ENCODE assay signal across 8 mouse cellular contexts in the genomic region with DNA sequence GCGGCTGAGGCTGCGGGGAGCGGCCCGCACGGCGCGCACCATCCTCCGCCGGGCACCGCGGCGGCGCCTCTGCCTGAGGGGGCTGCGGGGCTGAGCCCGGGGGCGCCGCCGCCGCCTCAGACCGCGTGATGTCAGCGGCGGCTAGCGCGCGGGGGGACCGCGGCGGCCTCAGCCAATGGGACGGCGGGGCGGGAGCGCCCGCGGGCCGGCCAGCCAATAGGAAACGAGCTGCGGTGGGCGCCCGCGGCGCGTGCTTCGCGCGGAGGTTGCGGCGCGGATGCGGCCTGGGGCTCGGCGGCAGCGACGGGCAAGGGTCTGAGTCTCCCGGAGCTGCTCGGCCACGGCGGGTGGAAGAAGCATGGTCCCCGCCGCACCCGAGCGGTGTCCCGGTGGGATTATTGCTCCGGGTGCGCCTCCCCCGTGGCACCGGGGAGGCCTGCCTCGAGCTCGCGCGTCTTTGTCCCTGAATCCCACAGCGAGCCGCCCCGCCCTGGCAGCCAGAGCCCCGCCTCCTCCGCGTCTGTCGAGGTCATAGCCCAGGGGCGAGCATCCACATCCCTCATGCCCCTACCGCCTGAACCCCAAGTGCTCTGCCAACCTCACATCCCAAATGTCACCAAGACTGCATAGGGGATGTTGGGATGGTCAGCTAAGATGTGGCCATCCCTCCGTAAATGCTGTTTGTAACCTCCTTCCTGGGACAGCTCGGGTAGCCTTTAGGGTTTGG. TPM values are rescaled to one million over a fixed set of nuclear protein-coding genes. Genes with fewer than 3 reads are reported as not detected.
DNase-seq lines count a peak whose midpoint lies in the region; ATAC-seq and TF ChIP-seq lines count a peak whose summit lies in the region.

A gene (minus strand): TSS at position 129 of the 727 bp plus-strand sequence.

- H3K79me2 ChIP-seq in myocyte (ENCODE audit: control insufficient read depth, insufficient read depth), result peaks cover 8% of the 10 kb centered on the region

- H3K4me2 ChIP-seq in kidney, embryonic 15.5 days, result peak within 1 kb of the TSS; percentile 98
- H3K4me2 ChIP-seq in liver, embryonic 11.5 days, result peak within 1 kb of the TSS; percentile 99
- H3K4me2 ChIP-seq in myocyte (ENCODE audit: low read depth), result peak within 1 kb of the TSS; percentile 97

- H3ac ChIP-seq in myocyte (ENCODE audit: control insufficient read depth, insufficient read length), result peak within 1 kb of the TSS; percentile 69

- 2% methylated on average over 67 of the region's 82 CpGs for WGBS in bone marrow, adult 2 months
- 4% methylated on average over 79 of the region's 82 CpGs for WGBS in heart, embryonic 10.5 days
- 2% methylated on average over 80 of the region's 82 CpGs for WGBS in kidney, embryonic 15.5 days
- 2% methylated on average over 80 of the region's 82 CpGs for WGBS in liver, embryonic 11.5 days

- no peak for TF ChIP-seq CTCF in bone marrow, adult 2 months (IDR thresholded peaks at IDR 0.05; ENCODE audit: control insufficient read depth, insufficient read depth, low read length)

- peak; percentile 23; the same call in 1 of the 2 replicates for TF ChIP-seq POLR2A in bone marrow, adult 2 months (IDR thresholded peaks at IDR 0.05; ENCODE audit: borderline replicate concordance, control insufficient read depth, low read depth, low read length)
- peak; percentile 73 for TF ChIP-seq POLR2A in myocyte (IDR thresholded peaks at IDR 0.05; ENCODE audit: insufficient read length, low read depth)

- H3K4me1 ChIP-seq in bone marrow, adult 2 months (ENCODE audit: control insufficient read depth, insufficient read depth, low read length), result peaks cover 1% of the 10 kb centered on the region; the same call in 1 of the 2 replicates
- peaks cover 28% of the 10 kb centered on the region for H3K4me1 ChIP-seq in heart, embryonic 10.5 days
- peaks cover 34% of the 10 kb centered on the region for H3K4me1 ChIP-seq in kidney, embryonic 15.5 days
- peaks cover 13% of the 10 kb centered on the region for H3K4me1 ChIP-seq in liver, embryonic 11.5 days (replicated peaks; ENCODE audit: control insufficient read depth, insufficient read depth, low read length)

- peak; percentile 79 for ATAC-seq in erythroblast, adult 5-6 weeks (replicated peaks; ENCODE audit: low FRiP score, poor library complexity, severe bottlenecking)
- peak; percentile 93 for ATAC-seq in kidney, embryonic 15.5 days (replicated peaks; ENCODE audit: low FRiP score)
- peak; percentile 88 for ATAC-seq in liver, embryonic 11.5 days (replicated peaks; ENCODE audit: low FRiP score)

- peak within 1 kb of the TSS; percentile 59; the same call in 1 of the 2 replicates for H3K27ac ChIP-seq in bone marrow, adult 2 months (ENCODE audit: control insufficient read depth, insufficient read depth, low read depth, low read length, poor library complexity)
- H3K27ac ChIP-seq in heart, embryonic 10.5 days, result peak within 1 kb of the TSS; percentile 92
- peak within 1 kb of the TSS; percentile 70 for H3K27ac ChIP-seq in kidney, embryonic 15.5 days
- H3K27ac ChIP-seq in liver, embryonic 11.5 days (ENCODE audit: low read depth, low read length), result peak within 1 kb of the TSS; percentile 48

- DNase-seq in 416B (ENCODE audit: low read depth), result peak; percentile 66
- peak; percentile 87 for DNase-seq in heart, embryonic 10.5 days (ENCODE audit: low spot score)
- peak; percentile 73 for DNase-seq in liver, embryonic 11.5 days (ENCODE audit: low spot score)
- peak; percentile 76 to 80 for DNase-seq in spleen, postnatal 36 days (ENCODE audit: low spot score in 2 of 2)

- no peaks in the 10 kb centered on the region for H3K9me3 ChIP-seq in heart, embryonic 10.5 days
- H3K9me3 ChIP-seq in kidney, embryonic 15.5 days (replicated peaks), result no peaks in the 10 kb centered on the region
- H3K9me3 ChIP-seq in liver, embryonic 11.5 days (ENCODE audit: control insufficient read depth, low read length), result no peaks in the 10 kb centered on the region

- H3K36me3 ChIP-seq in heart, embryonic 10.5 days, result no peaks in the 10 kb centered on the region
- H3K36me3 ChIP-seq in kidney, embryonic 15.5 days, result no peaks in the 10 kb centered on the region
- no peaks in the 10 kb centered on the region for H3K36me3 ChIP-seq in liver, embryonic 11.5 days (ENCODE audit: control insufficient read depth, insufficient read depth, low read length)
- no peaks in the 10 kb centered on the region for H3K36me3 ChIP-seq in myocyte (ENCODE audit: control insufficient read depth, insufficient read depth)

- H3K4me3 ChIP-seq in bone marrow, adult 2 months (replicated peaks; ENCODE audit: control insufficient read depth, low read depth, low read length), result peak within 1 kb of the TSS; percentile 77
- peak within 1 kb of the TSS; percentile 86 for H3K4me3 ChIP-seq in heart, embryonic 10.5 days
- H3K4me3 ChIP-seq in kidney, embryonic 15.5 days (replicated peaks), result peak within 1 kb of the TSS; percentile 76
- H3K4me3 ChIP-seq in liver, embryonic 11.5 days (ENCODE audit: low read depth, low read length), result peak within 1 kb of the TSS; percentile 76
- peak within 1 kb of the TSS; percentile 26 for H3K4me3 ChIP-seq in myocyte

- H3K27me3 ChIP-seq in heart, embryonic 10.5 days (ENCODE audit: insufficient read depth, poor library complexity, severe bottlenecking), result peaks cover 14% of the 10 kb centered on the region
- H3K27me3 ChIP-seq in kidney, embryonic 15.5 days, result no peaks in the 10 kb centered on the region
- peaks cover 15% of the 10 kb centered on the region for H3K27me3 ChIP-seq in liver, embryonic 11.5 days (replicated peaks; ENCODE audit: control insufficient read depth, insufficient read depth, low read length)
- no peaks in the 10 kb centered on the region for H3K27me3 ChIP-seq in myocyte (ENCODE audit: control insufficient read depth, insufficient read depth, insufficient read length)

- H3K9ac ChIP-seq in kidney, embryonic 15.5 days, result peak within 1 kb of the TSS; percentile 78
- peak within 1 kb of the TSS; percentile 78 for H3K9ac ChIP-seq in liver, embryonic 11.5 days (ENCODE audit: low read depth, low read length)

TF ChIP-seq in myocyte, 11 proteins besides CTCF, POLR2A, EP300 and RAD21:
- no peak for TF ChIP-seq MYOD1 (IDR thresholded peaks at IDR 0.05; ENCODE audit: control insufficient read depth in 1 of 3, insufficient read length in 2 of 3, low read depth in 2 of 3)
- TF ChIP-seq SRF (IDR thresholded peaks at IDR 0.05; ENCODE audit: control insufficient read depth, insufficient read length, low read depth), result no peak
- peak; percentile 56 for TF ChIP-seq E2F4 (IDR thresholded peaks at IDR 0.05; ENCODE audit: insufficient read depth)
- TF ChIP-seq POLR2AphosphoS2 (IDR thresholded peaks at IDR 0.05; ENCODE audit: insufficient read length, low read depth), result peak; percentile 17
- no peak for TF ChIP-seq TCF12 (IDR thresholded peaks at IDR 0.05; ENCODE audit: insufficient read depth, poor library complexity, severe bottlenecking)

RNA-seq across cellular contexts. Expression of the gene that starts here (rescaled TPM):
- polyA plus RNA-seq in bone marrow, adult 2 months (2011; ENCODE audit: insufficient read depth, insufficient read length, low replicate concordance, missing spikeins), result 14.2 and 14.5 TPM in 2 replicates
- 0.63 and 1.7 TPM in 2 replicates for total RNA-seq in erythroblast, adult 5-6 weeks (2015; ENCODE audit: low replicate concordance)
- 2.0 and 2.1 TPM in 2 replicates for total RNA-seq in erythroblast, adult 5-6 weeks (2017; ENCODE audit: low replicate concordance)
- 7.3 and 8.5 TPM in 2 replicates for polyA plus RNA-seq in heart, embryonic 10.5 days (2016; fragmentation: Nextera tagmentation; extraction: Ambion mirVana)
- polyA plus RNA-seq in kidney, embryonic 15.5 days (2015; fragmentation: Nextera tagmentation; extraction: Ambion mirVana), result 12.4 and 12.5 TPM in 2 replicates
- polyA plus RNA-seq in liver, embryonic 11.5 days (2014; fragmentation: Nextera tagmentation; extraction: Ambion mirVana), result 5.0 and 6.8 TPM in 2 replicates
- 15.2 TPM for polyA plus RNA-seq in myocyte (2012; fragmentation: generic; extraction: Trizol)

Comparison
In these comparisons a context has a peak if more than half of its experiments do, and no peak if none do; other contexts are left out.
1. Peak in every context shown above with its lines: DNase-seq, ATAC-seq, H3K4me3 ChIP-seq and H3K27ac ChIP-seq.
2. H3K4me3 ChIP-seq: peak in every context shown above with its lines; median percentile 86 in heart, embryonic 10.5 days; 77 in bone marrow, adult 2 months; 76 in kidney, embryonic 15.5 days; 76 in liver, embryonic 11.5 days; 26 in myocyte.